Mouse (Mus musculus) heart, embryonic 13.5 days (tissue): ENCODE results near the gene Chd4. TPM values are rescaled to one million over a fixed set of nuclear protein-coding genes. Genes with fewer than 3 reads are reported as not detected.
A peak's percentile ranks its signal among the peaks of the same experiment; 100 is the strongest.
"Not testable (repeated sequence)": the region's sequence is repeated elsewhere in the genome, so short reads cannot be mapped to it uniquely, and the experiment has no call there.

Experiments used
- ATAC-seq: fragments of 200-750 bp; cut with Nextera tagmentation; 2 replicates; pipeline ENCODE4 v1.8.0; 2017; ENCODE audit warnings: moderate TSS enrichment; ENCODE audit not compliant: insufficient number of reproducible peaks, low FRiP score, low TSS enrichment; ENCODE audit errors: extremely low read depth
- H3K27ac ChIP-seq: fragments of 300-500 bp; sonication (generic); replicated peaks from 2 replicates; pipeline ENCODE4 v1.5.1; 2015; ENCODE audit warnings: moderate library complexity, mild to moderate bottlenecking, inconsistent platforms
- H3K27me3 ChIP-seq: fragments of 300-500 bp; sonication (generic); replicated peaks from 2 replicates; pipeline ENCODE4 v1.6.1; 2015; ENCODE audit warnings: mild to moderate bottlenecking, inconsistent platforms
- H3K36me3 ChIP-seq: fragments of 300-500 bp; sonication (generic); 2 replicates; pipeline ENCODE4 v1.6.1; 2015; ENCODE audit warnings: mild to moderate bottlenecking, inconsistent platforms
- H3K4me1 ChIP-seq: fragments of 300-500 bp; sonication (generic); 2 replicates; pipeline ENCODE4 v1.6.1; 2015; ENCODE audit warnings: inconsistent platforms
- H3K4me2 ChIP-seq: fragments of 300-500 bp; sonication (generic); 2 replicates; pipeline ENCODE4 v1.6.1; 2015; ENCODE audit warnings: inconsistent platforms, mild to moderate bottlenecking, moderate library complexity
- H3K4me3 ChIP-seq: fragments of 300-500 bp; sonication (generic); 2 replicates; pipeline ENCODE4 v1.5.1; 2015; ENCODE audit warnings: moderate library complexity, mild to moderate bottlenecking, inconsistent platforms
- H3K9ac ChIP-seq: fragments of 300-500 bp; sonication (generic); 2 replicates; pipeline ENCODE4 v1.6.1; 2015; ENCODE audit warnings: inconsistent platforms, mild to moderate bottlenecking, moderate library complexity
- H3K9me3 ChIP-seq: fragments of 300-500 bp; sonication (generic); 2 replicates; pipeline ENCODE4 v1.6.1; 2016; ENCODE audit warnings: inconsistent platforms
- WGBS: fragments of 180-500 bp; shearing (Covaris S2); methylation state at CpG from one replicate; pipeline ENCODE4 v1.1.7; 2015; ENCODE audit warnings: mixed read lengths; 5-methylcytosine and 5-hydroxymethylcytosine counted together
- polyA plus RNA-seq: library from polyadenylated mRNA; unstranded; fragments of >200 nt; fragmentation: Nextera tagmentation; extraction: Ambion mirVana; gene quantifications from 2 replicates; pipeline ENCODE4 v1.2.1, GENCODE M21; 2015

Chd4 gene
- polyA plus RNA-seq, 1 experiment from 2014 or later = 57.5 TPM

- Histone ChIP-seq H3K4me2 (no peak overlapping the region), H3K9ac (no peak overlapping the region), H3K9me3 (no peaks in the 10 kb centered on the region), H3K27me3 (no peaks in the 10 kb centered on the region), H3K4me3 (no peak overlapping the region), H3K36me3 (peaks cover 71% of the 10 kb centered on the region), H3K4me1 (peaks cover 21% of the 10 kb centered on the region), H3K27ac (no peak overlapping the region)
- WGBS = 84% methylated on average over 4 of the region's 4 CpGs
- ATAC-seq = no peak
Observed at GRCm38 (mm10) chr6:125153682-125154081, 57.9 kb downstream of the Chd4 start.

- no peak overlapping the region for H3K4me3 ChIP-seq
- H3K4me2 ChIP-seq = no peak overlapping the region
- H3K27me3 ChIP-seq = no peaks in the 10 kb centered on the region
- no peak overlapping the region for H3K27ac ChIP-seq
- no peak for ATAC-seq
- peaks cover 13% of the 10 kb centered on the region for H3K4me1 ChIP-seq
- H3K36me3 ChIP-seq = peaks cover 80% of the 10 kb centered on the region
- H3K9ac ChIP-seq = no peak overlapping the region
- no peaks in the 10 kb centered on the region for H3K9me3 ChIP-seq
Observed at GRCm38 (mm10) chr6:125154550-125154949, 58.8 kb downstream of the Chd4 start.

DNA sequence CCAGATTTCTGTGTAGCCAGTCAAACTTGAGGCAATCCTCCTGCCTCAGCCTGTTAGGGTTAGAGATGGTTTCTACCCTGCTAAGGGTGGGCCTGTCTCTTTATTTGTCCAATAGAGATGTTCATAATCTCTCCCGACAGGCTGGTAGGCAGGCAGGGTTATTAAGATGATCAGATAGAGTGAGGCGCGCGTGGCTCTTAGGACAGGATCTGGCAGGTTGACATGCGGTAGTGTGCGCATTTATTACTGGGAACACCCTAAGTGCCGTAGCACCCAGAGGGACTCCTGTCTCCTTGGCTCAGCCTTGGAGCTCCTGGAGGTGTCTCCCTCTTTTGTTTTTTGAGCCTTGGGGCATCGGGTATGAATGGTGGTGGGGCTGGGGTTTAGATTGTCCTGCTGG is 59.5 kb downstream of the Chd4 start:
- no peak overlapping the region for H3K27ac ChIP-seq
- whole genome bisulfite sequencing = 88% methylated on average over 8 of the region's 8 CpGs
- peaks cover 87% of the 10 kb centered on the region for H3K36me3 ChIP-seq
- no peak overlapping the region for H3K4me2 ChIP-seq
- H3K27me3 ChIP-seq = no peaks in the 10 kb centered on the region
- ATAC-seq = no peak
- H3K4me3 ChIP-seq = no peak overlapping the region
- peaks cover 12% of the 10 kb centered on the region for H3K4me1 ChIP-seq
- H3K9ac ChIP-seq = no peak overlapping the region
- no peaks in the 10 kb centered on the region for H3K9me3 ChIP-seq

DNA sequence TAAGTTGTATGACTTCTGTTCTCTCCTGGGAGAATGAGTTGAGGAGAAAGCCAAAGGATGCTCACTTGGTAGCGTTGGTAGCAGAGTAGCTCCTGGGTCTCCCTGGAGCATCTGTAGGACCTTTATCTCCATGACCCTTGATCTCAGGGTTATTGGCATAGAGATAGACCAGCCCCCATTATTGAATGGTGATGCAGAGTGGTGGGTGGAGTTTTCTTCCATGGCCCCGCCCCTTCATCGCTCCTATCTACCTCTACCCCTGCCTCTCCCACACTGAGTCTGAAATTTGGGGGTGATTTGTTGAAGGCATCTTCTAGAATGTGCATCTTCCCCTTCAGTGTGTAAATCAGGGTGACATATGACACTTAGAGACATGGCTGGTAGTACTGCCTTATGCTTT is 60.7 kb downstream of the Chd4 start:
- Histone ChIP-seq H3K27me3 (no peaks in the 10 kb centered on the region), H3K27ac (no peak overlapping the region), H3K36me3 (peaks cover 92% of the 10 kb centered on the region), H3K4me1 (peaks cover 19% of the 10 kb centered on the region), H3K4me2 (no peak overlapping the region), H3K9me3 (no peaks in the 10 kb centered on the region), H3K4me3 (no peak overlapping the region), H3K9ac (no peak overlapping the region)
- no peak for ATAC-seq
- 83% methylated on average over 3 of the region's 3 CpGs for WGBS

DNA sequence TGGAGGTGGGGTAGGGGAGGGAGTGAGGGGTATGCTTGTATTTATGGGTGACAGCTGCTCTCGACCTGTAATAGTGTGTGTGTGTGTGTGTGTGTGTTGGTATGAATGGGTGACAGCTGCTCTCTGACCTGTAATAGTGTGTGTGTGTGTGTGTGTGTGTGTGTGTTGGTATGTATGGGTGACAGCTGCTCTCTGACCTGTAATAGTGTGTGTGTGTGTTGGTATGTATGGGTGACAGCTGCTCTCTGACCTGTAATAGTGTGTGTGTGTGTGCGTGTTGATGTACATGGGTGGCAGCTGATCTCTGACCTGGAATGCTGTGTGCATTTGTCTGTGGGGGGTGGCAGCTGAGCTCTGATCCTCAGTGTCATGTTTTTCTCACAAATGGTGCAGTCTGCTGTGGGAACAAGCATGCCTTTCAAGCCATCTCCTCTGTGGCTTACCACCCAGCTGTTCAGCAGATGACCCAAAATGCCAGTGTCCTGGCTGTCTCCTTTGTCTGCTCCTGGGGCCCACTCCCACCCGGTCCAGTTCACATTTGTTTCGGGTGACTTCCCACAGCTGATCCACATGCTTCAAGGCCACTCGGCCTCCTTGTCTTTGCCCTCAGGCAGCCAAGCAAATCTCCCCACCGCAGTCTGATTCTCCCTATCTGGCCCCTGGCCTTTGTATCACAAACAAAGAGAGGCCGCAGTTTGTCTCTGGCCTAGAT is 61.3 kb downstream of the Chd4 start:
- peaks cover 25% of the 10 kb centered on the region for H3K4me1 ChIP-seq
- no peak overlapping the region for H3K4me2 ChIP-seq
- no peaks in the 10 kb centered on the region for H3K9me3 ChIP-seq
- H3K27ac ChIP-seq = no peak overlapping the region
- no peaks in the 10 kb centered on the region for H3K27me3 ChIP-seq
- no peak overlapping the region for H3K4me3 ChIP-seq
- peaks cover 91% of the 10 kb centered on the region for H3K36me3 ChIP-seq
- 74% methylated on average over 7 of the region's 7 CpGs for WGBS
- no peak for ATAC-seq
- H3K9ac ChIP-seq = 0 out of 2 replicates have a peak overlapping the region, but pooled peaks have one; percentile 44

DNA sequence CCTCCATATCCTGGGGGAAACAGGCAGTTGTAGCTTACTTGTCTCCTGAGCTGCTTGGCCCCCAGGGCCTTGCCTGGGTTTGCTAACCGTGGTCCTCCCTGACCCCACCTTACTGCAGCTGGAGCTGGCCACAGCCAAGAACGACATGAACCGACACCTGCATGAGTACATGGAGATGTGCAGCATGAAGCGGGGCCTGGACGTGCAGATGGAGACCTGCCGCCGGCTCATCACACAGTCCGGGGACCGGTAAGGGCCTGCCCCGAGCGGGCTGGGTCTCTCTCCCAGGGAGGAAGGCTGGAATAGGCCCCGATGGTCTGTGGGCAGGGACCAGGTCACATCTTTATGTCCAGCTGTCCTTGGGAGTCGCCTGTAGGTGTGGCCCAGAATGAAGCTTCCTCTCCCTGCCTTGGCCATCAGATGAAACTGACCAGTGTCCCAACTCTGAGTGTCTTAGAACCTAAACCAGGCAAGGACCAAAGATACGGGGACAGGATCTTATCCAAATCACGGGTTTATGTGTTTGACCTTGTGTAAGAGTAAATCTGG is 63.2 kb downstream of the Chd4 start:
- H3K36me3 ChIP-seq = peaks cover 90% of the 10 kb centered on the region
- peaks cover 37% of the 10 kb centered on the region for H3K4me1 ChIP-seq
- no peak overlapping the region for H3K9ac ChIP-seq
- 82% methylated on average over 15 of the region's 15 CpGs for WGBS
- H3K4me2 ChIP-seq = no peak overlapping the region
- no peak for ATAC-seq
- no peak overlapping the region for H3K4me3 ChIP-seq
- H3K27ac ChIP-seq = no peak overlapping the region
- H3K27me3 ChIP-seq = no peaks in the 10 kb centered on the region
- H3K9me3 ChIP-seq = no peaks in the 10 kb centered on the region

DNA sequence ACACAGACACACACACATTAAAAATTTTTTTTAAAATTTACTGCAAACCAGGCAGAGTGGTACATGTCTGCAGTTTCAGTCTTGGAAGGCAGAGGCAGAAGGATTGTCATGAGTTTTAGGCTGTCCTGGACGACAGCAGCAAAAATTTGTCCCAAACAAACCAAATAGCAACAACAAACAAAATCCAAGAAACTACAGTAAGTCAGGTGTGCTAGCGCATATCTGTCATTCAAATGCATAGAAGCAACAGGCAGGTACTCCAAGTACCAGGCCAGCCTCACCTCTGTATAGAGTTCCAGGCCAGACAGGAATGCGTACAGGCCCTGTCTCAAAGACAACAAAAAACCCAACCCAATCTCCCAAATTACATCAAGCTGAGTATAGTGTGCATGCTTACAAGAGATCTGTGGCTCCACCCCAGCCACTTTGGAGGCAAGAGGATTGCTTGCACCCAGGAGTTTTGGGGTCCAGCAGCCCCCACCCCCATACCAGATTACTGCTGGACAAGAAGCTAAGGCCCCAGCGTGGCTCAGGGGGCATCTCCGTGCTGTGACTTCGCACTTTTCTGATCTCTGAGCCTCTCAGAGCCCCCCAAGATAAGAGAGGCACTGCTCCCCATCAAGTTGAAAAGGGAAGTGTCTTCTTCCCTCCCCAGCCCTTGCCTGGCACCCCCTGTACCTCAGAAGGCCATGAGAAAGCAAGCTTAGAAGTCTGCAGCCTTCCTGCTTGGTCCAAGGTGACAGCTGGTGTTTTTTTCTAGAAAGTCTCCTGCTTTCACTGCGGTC is 64.2 kb downstream of the Chd4 start:
- WGBS = 69% methylated on average over 7 of the region's 7 CpGs
- H3K36me3 ChIP-seq = peaks cover 91% of the 10 kb centered on the region
- H3K4me2 ChIP-seq = 0 out of 2 replicates have a peak overlapping the region, but pooled peaks have one; percentile 2
- H3K27ac ChIP-seq = peak overlapping the region; percentile 99
- peak overlapping the region; percentile 67 for H3K9ac ChIP-seq
- H3K4me1 ChIP-seq = peaks cover 41% of the 10 kb centered on the region
- H3K4me3 ChIP-seq = no peak overlapping the region
- H3K27me3 ChIP-seq = no peaks in the 10 kb centered on the region
- H3K9me3 ChIP-seq = no peaks in the 10 kb centered on the region
- ATAC-seq = no peak

DNA sequence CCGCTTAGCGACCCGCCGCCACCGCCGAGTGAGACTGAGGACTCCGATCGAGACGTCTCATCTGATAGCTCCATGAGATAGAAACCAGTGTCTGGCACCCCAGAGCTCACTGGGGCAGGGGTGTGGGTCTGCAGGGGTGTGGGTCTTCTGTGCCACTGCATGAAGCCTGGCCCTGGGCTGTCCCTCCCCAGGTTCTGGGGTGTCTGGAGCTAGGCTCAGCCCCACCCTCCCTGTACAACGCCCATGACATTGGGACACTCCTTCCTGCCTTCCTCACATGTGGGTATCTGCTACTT is 64.7 kb downstream of the Chd4 start:
- H3K9me3 ChIP-seq = no peaks in the 10 kb centered on the region
- H3K27me3 ChIP-seq = no peaks in the 10 kb centered on the region
- ATAC-seq = no peak
- peak overlapping the region; percentile 67 for H3K9ac ChIP-seq
- peak overlapping the region; percentile 99 for H3K27ac ChIP-seq
- H3K4me3 ChIP-seq = 0 out of 2 replicates have a peak overlapping the region, but pooled peaks have one; percentile 0
- H3K36me3 ChIP-seq = peaks cover 86% of the 10 kb centered on the region
- 43% methylated on average over 10 of the region's 10 CpGs for WGBS
- peaks cover 41% of the 10 kb centered on the region for H3K4me1 ChIP-seq
- H3K4me2 ChIP-seq = no peak overlapping the region

DNA sequence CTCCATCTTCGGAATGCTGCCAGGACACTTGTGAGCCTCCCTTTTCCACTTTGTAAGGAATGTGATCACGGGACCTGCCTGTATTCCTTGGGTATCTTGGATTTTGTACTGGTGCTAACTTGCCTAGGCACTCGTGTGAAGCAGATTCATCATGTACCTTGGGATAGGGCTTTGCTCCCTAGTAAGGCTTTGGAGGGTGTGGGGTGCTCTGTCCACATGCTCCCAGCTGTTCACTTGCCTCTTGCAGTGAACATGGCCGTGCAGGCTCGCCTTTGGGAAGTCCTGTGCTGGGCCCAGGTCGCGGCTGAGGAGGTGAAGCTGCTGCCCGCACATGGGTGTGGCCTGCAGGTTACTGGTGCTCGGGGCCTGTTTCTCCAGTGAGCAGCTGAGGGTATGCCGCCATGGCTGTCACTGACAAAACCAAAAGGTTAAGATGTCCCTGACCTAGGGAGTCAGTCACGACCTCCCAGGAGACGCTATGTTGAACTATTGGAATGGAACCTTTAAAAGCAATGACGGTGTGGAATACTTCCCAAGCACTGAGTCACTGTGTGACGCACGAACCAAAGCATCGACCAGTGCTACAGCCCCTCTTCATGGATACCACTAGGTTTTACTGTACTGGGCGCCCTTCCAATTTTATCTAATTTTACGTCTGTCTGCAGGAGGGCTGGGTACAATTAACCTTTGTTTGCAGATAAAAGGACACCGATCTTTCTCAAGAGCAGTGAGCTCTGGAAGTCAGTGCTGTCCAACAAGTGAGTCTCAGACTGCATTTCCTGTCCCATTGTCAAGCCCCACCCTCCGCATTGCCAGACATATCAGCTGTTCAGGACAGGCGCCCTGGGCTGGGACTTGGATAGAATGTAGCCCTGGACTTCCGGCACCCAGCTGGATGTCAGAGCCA is 65.3 kb downstream of the Chd4 start:
- H3K9me3 ChIP-seq = no peaks in the 10 kb centered on the region
- peak overlapping the region; percentile 73 for H3K4me2 ChIP-seq
- ATAC-seq = peak; percentile 5; the same call in 1 of the 2 replicates
- peak overlapping the region; percentile 98 for H3K4me3 ChIP-seq
- 11% methylated on average over 22 of the region's 22 CpGs for WGBS
- peaks cover 80% of the 10 kb centered on the region for H3K36me3 ChIP-seq
- peak overlapping the region; percentile 67 for H3K9ac ChIP-seq
- peak overlapping the region; percentile 99 for H3K27ac ChIP-seq
- H3K4me1 ChIP-seq = peaks cover 43% of the 10 kb centered on the region
- H3K27me3 ChIP-seq = no peaks in the 10 kb centered on the region

- Histone ChIP-seq H3K4me3 (peak overlapping the region; percentile 98), H3K27ac (peak overlapping the region; percentile 99), H3K36me3 (peaks cover 71% of the 10 kb centered on the region), H3K4me1 (peaks cover 51% of the 10 kb centered on the region), H3K4me2 (peak overlapping the region; percentile 73), H3K9ac (peak overlapping the region; percentile 79)
- 8% methylated on average over 4 of the region's 5 CpGs for WGBS
- ATAC-seq, H3K9me3 ChIP-seq, H3K27me3 ChIP-seq: not testable (repeated sequence)
Observed at GRCm38 (mm10) chr6:125161971-125162370, 66.2 kb downstream of the Chd4 start.
